Mouse (Mus musculus): ENCODE measurements around the gene Mat2b. TPM values are rescaled to one million over a fixed set of nuclear protein-coding genes. Genes with fewer than 3 reads are reported as not detected.
"Not testable (repeated sequence)": the region's sequence is repeated elsewhere in the genome, so short reads cannot be mapped to it uniquely, and the experiment has no call there.

Gene Mat2b
- 100 to 1,000 TPM in 1 of 2 experiments, 10 to 100 TPM in 1; 94.3 to 102 TPM for total RNA-seq (2021)
- long read RNA-seq, experiment 1, transcript Mat2b-201 (7 exons, 1,949 nt) = major isoform, 199 of 259 reads
- long read RNA-seq, experiment 1, transcript Mat2b-202 (7 exons, 2,053 nt) = minor isoform, 44 of 259 reads
- long read RNA-seq, experiment 1, partial matches to known transcripts = 7 of 259 reads
- long read RNA-seq, experiment 1, other reads (novel, unspliced or antisense) = 9 of 259 reads
- long read RNA-seq, experiment 2, transcript Mat2b-202 (7 exons, 2,053 nt) = minor isoform, 43 of 233 reads
- long read RNA-seq, experiment 2, transcript Mat2b-201 (7 exons, 1,949 nt) = major isoform, 164 of 233 reads
- long read RNA-seq, experiment 2, partial matches to known transcripts = 11 of 233 reads
- long read RNA-seq, experiment 2, other reads (novel, unspliced or antisense) = 15 of 233 reads

DNA sequence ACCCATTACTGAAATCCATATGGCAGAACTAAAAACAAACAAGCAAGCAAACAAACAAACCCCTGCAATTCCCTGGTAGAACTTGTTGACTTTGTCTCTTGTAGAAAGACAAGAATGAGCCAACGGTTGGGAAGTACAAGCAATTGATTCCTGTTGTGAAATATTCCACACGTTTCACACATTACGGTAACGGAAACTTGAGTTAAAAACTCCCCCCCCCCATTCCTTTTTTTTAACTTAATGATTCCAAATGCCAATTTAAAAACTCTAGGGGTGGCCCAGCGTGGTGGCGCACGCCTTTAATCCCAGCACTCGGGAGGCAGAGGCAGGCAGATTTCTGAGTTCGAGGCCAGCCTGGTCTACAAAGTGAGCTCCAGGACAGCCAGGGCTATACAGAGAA is at the start of gene Mat2b:
Gene Mat2b (minus strand): TSS at position 101 of the 400 bp plus-strand sequence.
- DNase-seq = no peak
- intact Hi-C loops (cut with DNase I) = no loop called here

DNA sequence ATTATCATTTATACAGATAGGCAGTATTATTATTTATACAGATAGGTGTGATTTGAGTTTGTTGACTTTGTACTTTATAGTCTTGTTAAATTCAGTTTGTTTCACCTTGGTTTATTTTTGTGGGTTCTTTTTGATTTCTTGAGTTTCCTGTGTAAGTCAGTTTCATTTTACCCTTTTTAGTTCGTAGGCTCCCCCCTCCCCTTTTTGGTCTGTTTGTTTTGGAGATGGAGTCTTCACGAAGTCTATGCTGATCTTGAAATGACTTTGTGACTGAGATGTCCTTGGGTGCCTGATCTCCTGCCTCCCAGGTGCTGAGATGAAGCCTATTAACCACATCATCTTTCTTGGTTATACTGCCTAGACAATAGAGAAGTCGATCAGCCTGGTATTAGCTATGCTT is 49.3 kb upstream of the Mat2b start:
- intact Hi-C loops (cut with DNase I) = no loop called here

DNA sequence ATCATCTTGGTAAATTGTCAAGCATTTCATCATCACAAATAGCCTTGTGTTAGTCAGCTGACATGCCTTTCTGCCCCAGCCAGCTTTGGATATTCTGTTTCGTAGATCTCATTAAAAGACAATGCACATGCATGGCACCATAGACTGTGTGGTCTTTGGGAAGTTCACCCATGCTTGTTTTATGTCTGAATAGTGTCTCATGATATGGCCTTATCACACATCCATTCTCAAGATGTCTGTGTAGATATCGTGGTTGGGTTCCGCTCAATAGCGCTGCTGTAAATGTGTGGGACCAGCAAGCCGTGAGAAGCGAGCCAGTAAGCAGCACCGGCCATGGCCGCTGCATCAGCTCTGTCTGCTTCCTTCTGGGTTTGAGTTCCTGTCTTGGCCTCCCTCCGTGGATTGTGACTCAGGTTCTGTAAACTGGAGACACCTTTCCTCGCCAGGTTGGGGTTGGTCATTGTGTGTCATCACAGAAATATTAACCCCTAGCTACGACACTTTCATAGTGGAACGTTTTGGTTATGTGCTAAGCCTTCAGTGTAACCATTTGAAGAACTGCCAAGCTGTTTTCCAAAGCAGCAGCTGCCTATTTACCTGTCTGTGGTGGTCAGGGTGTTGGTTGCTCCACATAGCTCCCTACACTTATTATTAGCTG is 46.7 kb upstream of the Mat2b start:
- intact Hi-C loops (cut with DNase I) = no loop called here
- no peak for DNase-seq

More for the DNA sequence above, 49.3 kb upstream of the Mat2b start:
- no peak for DNase-seq

DNA sequence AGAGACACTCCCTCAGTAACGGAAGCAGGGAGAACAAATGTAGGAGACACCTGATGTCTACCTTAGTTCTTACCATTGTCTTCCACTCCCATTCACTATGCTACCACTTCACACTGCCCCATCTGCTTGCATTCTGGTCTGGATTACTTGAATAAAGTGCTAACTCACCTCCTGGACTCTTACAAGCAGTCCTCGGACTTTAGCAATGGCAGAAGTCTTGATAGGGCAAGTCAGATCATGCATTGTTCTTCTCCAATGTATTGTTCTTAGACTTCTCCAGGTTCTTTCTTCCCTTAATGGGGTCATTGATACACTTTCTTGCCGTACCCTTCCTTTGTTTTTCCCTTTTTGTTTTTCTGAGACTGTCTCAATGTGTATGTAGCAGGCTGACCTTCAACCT is 42.4 kb upstream of the Mat2b start:
- intact Hi-C loops (cut with DNase I) = no loop called here
- no peak for DNase-seq

DNA sequence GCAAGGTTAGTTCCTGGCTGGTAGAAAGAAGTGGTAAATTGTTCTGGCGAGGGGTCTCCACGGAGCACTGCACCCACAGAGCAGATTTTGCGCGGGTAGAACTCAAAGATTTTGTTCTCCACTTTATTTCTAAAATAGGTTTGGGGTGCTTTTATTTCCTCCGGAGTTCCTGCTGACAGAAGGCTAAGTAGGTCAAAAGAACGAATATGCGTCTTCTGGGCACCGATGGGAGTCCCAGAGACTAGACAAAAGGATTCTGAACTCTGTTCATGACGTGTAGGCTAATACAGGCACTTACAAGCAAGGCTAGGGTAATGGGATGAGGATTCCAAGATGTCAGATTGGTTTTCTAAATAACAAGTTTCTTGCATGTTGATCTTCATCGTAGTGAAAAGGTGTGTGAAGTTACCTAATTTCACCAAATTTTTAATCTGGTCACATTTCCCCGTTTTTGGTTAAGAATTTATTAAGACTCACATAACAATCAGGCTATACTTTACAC is 39.3 kb upstream of the Mat2b start:
- DNase-seq = no peak
- intact Hi-C loops (cut with DNase I) = loop anchor here (2.0 to 5.0 kb wide), 2 partner anchors 18 to 42 kb away; no protein-coding TSS in a partner anchor

DNA sequence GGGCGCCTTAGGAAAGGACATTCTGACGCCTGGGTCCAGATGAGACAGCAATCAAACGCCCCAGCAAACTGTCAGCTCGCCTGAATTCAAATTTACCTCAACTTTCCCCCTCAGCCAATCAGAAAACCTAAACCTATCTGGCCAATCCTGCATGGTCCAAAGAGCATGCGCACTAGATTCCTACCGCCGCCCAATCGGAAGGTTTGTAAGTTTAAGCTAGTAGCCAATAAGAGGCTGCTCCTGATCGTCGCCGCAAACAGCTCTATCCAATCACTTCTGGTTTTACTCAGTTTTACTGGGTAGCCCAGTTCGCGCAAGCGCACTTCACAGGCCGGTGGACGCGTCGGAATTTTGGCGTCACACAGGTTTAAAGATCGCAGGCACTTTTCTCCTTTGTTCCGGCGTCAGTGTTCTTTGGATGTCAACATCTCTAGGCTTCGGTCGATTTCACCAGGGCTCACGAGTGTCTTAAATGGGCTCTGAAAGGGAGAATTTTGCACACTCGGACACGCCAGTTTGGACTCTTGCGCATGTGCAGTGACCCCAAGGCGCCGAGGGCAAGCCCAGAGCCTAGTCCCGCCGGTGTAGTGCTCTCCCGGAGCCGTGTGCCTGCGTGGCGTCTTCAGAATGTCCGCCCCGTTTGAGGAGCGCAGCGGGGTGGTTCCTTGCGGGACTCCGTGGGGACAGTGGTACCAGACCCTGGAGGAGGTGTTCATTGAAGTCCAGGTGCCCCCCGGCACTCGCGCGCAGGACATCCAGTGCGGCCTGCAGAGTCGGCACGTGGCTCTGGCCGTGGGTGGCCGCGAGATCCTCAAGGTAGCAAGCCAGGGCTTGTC is 38.6 kb upstream of the Mat2b start, which contains the start of the genes Hmmr and Nudcd2:
Gene Hmmr (minus strand): TSS at position 84 of the 836 bp plus-strand sequence.
Gene Nudcd2 (plus strand): TSS at position 329 of the 836 bp plus-strand sequence.
- DNase-seq = peak; percentile 87 to 88
- intact Hi-C loops (cut with DNase I) = loop anchor here (2.0 to 5.0 kb wide), 2 partner anchors 19 to 41 kb away; no protein-coding TSS in a partner anchor

DNA sequence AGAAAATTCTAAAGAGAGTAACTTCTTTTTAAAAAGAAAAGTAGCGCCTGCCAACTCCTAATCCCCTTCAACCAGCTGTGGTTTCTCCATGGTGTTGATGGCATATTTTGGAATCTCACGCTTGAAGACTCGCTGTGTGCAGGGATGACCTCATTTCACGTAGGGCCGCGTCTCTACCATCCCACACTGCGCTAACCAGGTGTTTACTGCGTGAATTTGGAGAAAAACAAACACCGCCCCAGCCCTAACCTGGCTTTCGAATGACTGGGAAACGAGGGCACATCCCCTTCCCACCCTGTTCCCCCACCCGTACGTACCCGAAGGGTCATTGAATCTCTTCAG is 38.0 kb upstream of the Mat2b start:
- no peak for DNase-seq
- intact Hi-C loops (cut with DNase I) = loop anchor here (5.0 kb wide), 1 partner anchor 41 kb away; no protein-coding TSS in a partner anchor

DNA sequence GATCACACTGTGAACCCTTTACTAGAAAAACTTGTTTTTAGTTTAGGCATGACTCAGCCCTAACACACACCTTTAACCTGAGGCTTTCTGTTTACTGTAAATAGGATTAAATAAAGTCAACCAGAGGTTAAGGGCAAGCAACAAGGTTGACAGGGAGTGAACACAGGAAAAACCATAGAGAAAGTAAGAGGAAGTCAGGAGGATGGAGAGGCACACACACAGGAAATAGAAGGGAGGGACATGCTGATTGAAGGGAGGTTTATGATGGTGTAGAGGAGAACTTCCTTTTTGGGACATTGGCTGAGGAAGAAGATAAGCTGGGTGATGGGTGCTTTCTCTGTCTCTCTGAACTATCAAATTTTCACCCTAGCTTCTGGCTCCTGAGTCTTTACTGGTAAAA is 23.3 kb upstream of the Mat2b start:
- no peak for DNase-seq
- intact Hi-C loops (cut with DNase I) = no loop called here

DNA sequence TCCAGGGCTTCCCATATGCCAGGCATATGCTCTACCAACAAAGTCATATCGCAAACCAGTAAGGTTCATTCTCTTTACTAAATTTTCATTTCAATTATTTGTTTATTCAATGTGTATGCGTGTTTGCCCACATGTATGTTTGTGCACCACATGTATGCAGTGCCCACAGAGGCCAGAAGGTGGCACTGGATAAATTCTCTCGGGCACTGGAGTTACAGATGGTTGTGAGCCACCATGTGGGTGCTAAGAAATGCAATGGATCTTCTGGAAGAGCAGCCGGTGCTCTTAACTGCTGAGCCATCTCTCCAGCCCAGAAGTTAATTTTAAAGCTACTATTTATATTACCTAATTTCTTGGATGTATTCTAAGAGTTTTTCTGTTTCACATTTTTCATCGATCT is 20.5 kb upstream of the Mat2b start:
- no peak for DNase-seq
- intact Hi-C loops (cut with DNase I) = no loop called here

DNA sequence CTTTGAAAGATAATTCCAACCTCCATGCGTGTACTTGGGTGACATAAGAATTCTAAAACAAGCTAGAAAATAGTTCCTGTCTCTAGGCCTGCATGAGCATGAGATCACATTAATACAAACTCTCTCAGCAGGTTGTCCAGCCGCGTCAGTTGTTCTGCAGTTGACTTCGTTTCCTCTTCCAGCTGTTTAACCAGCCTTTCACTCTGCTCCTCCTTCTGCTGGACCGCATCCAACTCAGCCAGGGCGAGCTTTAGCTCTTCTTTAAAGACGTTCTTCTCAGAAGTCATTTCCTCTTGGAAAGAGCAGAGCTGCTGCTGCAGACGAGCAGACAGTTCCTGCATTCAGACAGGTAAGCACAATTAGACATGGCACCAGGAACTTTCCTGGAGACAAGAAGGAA is 18.9 kb upstream of the Mat2b start:
- intact Hi-C loops (cut with DNase I) = no loop called here
- DNase-seq = peak; percentile 21

DNA sequence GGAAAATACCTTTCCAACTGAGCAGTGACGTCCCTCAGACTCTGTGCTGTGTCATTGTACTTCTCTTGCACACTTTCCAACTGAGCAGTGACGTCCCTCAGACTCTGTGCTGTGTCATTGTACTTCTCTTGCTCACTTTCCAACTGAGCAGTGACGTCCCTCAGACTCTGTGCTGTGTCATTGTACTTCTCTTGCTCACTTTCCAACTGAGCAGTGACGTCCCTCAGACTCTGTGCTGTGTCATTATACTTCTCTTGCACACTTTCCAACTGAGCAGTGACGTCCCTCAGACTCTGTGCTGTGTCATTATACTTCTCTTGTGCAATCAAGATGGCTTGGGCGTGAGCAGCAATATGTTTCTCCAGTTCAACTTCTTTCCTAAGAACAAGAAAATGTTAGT is 14.9 kb upstream of the Mat2b start:
- intact Hi-C loops (cut with DNase I); DNase-seq: not testable (repeated sequence)

DNA sequence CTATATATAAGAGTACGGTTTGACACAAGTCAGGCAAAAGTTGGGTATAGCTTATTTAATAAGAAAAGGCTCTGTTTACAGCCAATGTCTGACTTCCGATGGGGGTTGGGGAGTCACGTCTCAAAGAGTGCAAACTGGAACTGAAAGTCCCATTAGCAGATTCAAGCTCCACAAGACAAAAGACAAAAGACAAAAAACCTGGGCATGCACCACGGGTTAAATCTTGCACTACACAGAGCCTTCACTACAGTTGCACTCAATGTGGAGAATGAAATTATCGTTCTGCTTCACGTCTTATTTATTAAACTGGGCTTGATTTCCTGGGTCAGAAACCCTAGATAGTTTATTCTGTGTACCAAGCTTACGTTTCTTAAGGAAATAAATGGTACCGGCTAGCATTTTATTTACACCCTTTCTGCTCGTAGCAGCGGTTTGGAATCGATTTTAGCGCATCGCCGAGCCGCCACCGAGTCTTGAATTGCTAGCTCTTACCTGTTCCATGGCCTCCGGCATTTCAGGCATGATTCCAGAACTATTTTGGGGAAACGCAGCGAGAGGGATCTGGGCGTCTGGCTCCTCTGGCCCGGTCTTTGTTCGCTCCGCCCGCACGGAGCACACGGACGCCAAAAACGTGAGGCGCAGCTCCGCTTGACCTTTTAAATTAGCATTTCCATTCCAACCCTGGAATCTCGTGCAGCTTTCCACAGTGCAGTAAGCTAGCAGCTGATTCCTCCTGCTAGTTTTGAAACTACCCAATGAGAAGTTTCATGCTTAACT is 504 bp downstream of the Mat2b start:
- peak; percentile 59 to 76 for DNase-seq
- intact Hi-C loops (cut with DNase I) = loop anchor here (5.0 kb wide), 1 partner anchor 38 kb away; the partner anchor contains the start of genes Hmmr and Nudcd2

DNA sequence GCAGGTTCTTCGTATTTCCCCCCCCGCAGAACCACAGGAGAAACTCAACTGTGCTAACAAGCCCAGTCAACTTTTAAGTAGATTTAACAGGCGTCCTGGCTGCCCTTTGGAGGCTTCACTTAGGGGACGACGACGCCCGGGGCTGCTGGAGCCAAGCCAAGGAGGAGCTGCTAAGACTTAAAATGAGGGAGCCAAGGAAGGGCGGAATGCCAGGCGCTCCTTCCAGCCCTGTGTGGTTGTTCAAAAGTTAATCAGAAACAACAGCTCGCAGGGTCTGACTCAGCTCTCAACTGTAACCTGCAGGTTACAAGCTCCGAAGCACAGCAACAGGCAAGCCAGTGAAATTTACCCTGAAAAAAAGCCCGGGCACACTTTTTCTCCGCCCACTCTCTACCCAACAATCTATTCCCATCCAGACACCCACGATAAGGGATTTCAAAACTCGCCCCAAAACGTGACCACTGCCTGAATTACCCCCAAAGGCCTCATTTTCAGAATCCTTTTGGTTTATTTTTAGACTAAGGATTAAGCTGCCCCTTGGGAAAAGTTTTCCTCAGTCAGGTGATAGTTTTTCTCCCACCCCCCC is 1.5 kb downstream of the Mat2b start:
- intact Hi-C loops (cut with DNase I) = loop anchor here (2.0 to 5.0 kb wide), 2 partner anchors 39 to 61 kb away; partner anchors contain the start of genes Ccng1, Hmmr and Nudcd2
- DNase-seq = peak; percentile 69 to 76

DNA sequence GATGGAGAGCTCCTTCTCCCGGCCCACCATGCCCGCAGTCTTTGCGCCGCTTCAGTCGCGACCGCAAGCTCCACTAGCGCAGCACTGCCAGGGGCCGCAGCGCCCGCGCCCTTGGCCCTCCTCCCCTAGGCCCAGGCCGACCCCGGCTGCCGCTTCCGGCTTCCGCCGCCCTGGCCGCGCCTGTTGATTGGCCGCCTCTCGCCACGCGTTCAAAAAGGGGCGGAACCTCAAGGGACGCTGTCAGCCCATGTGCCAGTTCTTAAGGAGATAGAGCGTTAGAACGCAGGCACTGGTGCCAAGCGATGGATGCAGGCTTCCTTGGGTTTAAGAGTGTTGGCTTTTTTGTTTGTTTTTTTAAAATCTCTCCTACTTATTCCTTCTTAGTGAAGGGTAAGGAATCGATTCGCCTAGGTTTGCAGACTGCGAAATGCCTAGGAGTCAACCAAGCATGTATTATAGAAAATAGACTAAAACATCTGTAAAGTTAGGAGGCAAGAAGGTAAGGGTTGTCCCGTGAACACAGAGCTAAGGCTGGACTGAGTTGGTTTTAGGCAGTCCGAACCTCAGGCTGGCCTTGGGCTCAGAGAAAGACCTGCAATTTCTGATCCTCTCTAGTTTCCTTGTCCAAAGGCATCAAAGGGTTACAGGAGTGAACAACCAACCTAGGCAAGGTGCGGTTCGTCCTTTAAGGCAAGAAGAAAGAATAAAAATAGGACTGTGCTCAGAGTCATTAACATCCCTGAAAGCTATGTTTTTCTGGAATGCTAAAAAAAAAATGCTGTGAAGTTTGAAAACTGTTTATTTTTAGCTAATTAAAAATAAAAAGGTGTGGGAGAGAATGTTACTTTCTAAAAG is 2.3 kb downstream of the Mat2b start:
- intact Hi-C loops (cut with DNase I) = loop anchor here (2.0 to 5.0 kb wide), 2 partner anchors 40 to 62 kb away; partner anchors contain the start of genes Ccng1, Hmmr and Nudcd2
- DNase-seq = peak; percentile 94 to 96

DNA sequence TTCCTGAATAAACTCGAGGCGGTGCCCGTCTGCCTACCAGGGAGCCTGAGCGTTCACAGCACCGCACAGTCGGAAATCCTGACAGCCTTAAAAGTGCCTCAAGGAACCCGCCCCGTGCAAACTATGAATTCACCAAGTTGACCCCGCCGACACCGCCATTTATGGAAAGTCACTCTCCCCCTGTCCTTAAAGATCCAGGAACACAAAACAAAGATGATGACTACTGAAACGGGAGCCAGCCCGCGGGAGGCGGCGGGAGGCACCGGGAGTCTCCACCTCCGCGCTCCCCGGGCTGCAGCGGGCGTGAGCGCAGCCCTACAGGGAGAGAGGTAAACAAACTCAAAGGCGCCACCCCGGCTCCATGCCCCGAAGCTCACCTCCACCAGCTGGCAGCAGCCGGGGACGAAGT is 2.9 kb downstream of the Mat2b start:
- intact Hi-C loops (cut with DNase I) = loop anchor here (2.0 to 5.0 kb wide), 2 partner anchors 40 to 63 kb away; partner anchors contain the start of genes Ccng1, Hmmr and Nudcd2
- DNase-seq = no peak

DNA sequence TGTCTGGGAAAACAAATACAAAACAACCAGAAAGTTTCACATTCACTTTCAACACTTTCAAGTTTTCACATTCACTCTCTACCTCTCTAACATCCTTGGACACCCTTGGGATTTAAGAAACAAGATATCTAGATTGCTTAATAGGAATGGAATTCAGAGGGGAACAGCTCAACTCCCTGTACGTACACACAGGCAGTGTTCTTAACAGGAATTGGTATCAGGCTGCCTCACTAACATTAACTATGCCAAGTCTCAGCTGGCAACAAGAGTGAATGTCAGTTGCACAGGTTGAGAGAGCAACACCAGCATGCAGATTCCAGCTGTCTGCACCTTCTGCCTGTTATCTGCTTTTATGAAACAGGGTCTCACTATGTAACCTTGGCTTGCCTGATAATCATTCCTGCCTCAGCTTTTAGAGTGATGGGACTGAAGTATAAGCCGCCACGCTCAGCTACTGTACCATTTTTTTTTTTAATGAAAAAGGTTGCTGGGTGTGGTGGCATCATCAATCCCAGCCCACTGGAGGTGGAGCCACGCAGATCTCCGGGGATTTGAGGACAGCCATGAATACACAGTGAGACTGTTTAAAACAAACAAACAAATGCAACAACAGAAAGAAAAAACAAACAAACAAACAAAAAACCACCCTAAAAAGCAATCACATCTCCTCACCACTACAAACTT is 4.4 kb downstream of the Mat2b start:
- peak in 1 of 2 experiments; percentile 24 for DNase-seq
- intact Hi-C loops (cut with DNase I) = loop anchor here (5.0 kb wide), 1 partner anchor 42 kb away; the partner anchor contains the start of genes Hmmr and Nudcd2

DNA sequence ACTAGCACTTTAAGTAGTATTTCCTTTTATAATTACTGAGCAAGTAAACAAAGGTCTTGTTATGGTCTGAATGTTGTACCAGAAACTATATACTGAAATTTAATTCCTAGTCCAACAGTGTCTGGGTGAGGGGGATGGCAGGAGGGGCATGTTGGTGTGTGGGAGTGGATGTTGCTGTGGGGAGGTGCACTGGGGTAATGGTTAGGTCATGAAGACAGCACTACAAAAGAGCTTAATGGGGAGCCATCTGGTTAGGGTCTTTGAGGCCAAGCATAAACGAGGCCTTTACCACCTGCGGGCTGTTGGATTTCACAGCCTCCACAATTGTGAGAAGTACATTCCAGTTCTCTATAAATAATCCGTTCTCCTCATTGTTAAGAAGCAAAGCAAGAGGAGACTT is 11.7 kb downstream of the Mat2b start:
- no peak for DNase-seq
- intact Hi-C loops (cut with DNase I) = no loop called here

Data from heart, postnatal 14 days (tissue).